Mouse (Mus musculus) pancreas, adult 10 weeks (tissue): ENCODE measurements around the gene Sec16a. TPM values are rescaled to one million over a fixed set of nuclear protein-coding genes. Genes with fewer than 3 reads are reported as not detected.

ENCODE experiments used
- polyA plus RNA-seq: library from polyadenylated mRNA; stranded (reverse); fragments of 350-450 nt; fragmentation: Illumina TruSeq; extraction: RNeasy Lipid Tissue Mini Kit (QIAGEN cat#74804); gene quantifications from one replicate; pipeline ENCODE4 v1.2.3, GENCODE M21; 2015; ENCODE audit warnings: low read depth, low replicate concordance; ENCODE audit not compliant: insufficient read depth

The Sec16a gene
- polyA plus RNA-seq: 18.6 TPM

DNA sequence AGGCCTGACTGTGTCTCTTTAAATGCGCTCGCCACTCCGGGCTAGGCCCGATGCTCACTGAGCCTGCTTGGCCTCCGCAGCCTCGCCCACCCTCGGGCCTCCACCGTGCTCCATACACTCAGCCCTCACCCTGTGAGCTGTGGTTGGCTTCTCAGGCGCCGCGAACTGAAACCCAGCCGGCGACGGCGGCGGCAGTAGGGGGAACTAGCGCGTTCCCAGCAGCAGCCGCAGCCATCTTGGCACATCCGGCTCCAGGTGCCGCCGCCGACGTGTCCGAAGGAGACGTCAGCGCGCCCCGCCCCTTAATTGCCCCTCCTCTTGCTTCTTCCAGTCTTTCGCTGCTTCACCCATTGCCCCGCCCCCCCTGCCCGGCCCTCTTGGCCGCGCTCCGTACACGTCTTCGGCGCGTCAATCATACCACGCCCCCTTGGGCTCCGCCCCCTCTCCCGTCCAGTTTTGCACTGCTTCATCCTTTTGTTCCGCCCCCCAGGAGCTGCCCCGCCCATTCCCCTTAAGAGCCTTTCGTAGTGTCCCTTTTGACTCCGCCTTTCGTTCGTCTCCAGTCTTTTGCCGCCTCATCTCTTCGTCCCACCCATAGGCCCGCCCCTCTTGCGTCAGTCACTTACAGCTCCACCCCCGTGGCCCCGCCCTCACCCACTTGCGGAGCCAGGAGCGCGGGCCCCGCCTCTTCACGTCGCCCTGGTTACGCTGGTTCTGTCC is at the start of gene Sec16a:
Gene Sec16a (minus strand): TSS at position 271 of the 720 bp plus-strand sequence.

DNA sequence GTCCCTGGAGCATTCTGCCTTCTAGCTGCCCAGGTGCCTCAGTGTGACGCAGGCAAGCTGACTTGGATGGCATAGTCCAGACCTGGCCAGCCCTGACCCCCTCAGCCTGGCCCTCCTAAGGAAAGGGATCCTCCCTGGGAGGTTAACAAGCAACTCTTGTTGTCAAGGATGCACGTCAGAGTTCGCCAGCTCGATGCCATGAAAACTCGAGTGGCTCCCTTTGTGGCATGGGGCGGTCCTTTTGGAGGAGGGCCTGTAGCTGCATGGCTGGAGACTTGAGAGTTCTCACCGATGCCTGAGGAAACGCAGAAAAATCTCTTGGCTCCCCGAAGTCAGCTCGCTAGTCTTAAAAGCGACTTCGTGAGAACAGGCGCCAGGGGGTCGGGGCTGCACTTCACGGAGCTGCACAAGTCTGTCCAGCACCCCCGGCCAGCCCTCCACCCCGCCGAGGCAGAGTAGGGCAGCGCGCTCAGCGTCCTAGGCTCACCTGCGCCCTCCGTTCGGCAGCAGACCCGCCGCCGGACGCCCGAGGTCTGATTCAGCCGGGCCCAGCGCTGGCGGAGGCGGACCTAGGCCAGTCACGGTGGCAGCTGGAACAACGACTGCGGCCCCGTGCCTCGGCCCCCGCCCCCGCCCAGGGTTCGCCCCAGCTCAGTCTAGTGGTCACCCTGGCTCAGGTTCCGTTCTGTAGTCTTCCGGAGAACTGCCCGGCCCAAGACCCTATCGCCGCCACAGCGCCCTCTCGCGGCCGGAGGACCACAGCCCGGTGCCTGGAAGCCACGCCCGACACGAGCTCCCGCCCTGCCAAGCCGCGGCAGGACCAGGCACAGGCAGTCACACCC is 36.3 kb downstream of the Sec16a start, which contains the start of gene Inpp5e:
Gene Inpp5e (minus strand): TSS at position 689 of the 842 bp plus-strand sequence.

DNA sequence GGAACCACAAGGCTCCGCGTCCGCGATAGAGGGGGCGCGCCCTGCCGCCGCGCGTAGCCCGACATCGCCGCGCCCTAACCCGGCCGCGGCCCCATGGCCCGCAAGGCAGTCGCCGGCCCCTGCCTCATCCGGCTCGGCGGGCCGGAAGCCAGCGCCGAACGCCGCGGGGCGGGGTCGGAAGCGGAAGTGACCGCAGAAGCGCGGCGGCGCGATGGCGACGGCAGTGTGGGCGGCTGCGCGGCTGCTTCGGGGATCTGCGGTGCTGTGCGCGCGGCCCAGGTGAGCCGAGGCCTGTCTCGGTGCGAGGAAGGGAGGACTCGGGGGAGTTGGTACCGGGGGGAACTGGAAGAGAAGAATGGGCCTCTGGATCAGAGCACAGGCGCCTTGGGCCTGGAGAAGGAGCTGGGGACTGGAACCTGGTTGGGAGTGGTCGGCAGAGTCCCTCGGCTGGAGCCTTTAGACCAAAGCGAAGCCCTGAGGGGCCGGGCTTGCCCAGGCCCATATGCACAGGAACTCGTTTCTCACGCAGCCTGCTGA is 55.8 kb downstream of the Sec16a start, which contains the start of the genes Entr1 and Pmpca:
Gene Entr1 (minus strand): TSS at position 163 of the 537 bp plus-strand sequence.
Gene Pmpca (plus strand): TSS at position 186 of the 537 bp plus-strand sequence.

DNA sequence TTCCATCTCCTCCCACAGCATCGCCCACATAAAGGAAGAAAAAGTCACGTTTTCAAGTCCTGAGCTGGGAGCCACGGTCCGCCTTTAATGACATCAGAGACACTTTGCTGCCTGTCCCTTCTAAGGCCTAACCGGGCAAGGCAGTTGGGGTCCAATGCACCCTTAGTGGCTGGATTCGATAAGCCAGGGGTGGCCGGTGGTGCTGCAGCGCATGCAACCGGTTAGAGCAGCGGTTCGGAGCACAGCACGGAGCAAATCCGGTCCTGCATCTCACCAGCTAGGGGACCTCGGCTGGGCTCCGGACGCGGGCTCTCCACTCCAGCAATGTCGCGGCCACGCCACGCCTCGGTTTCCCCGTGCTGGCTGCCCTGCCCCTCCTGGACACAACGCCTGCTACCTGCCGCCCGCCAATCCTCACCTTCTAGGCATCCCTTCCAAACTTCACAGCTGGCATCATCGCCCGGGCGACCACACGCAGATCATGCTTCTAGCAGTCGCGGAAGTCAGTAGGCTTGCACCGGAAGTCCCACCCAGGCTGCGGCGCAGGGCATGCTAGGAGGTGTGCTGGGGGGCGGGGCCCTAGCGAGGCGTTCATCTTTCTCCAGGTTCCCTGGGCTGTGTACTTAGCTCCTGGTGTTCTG is 64.8 kb downstream of the Sec16a start, which contains the start of gene Snapc4:
Gene Snapc4 (minus strand): TSS at position 523 of the 641 bp plus-strand sequence.

DNA sequence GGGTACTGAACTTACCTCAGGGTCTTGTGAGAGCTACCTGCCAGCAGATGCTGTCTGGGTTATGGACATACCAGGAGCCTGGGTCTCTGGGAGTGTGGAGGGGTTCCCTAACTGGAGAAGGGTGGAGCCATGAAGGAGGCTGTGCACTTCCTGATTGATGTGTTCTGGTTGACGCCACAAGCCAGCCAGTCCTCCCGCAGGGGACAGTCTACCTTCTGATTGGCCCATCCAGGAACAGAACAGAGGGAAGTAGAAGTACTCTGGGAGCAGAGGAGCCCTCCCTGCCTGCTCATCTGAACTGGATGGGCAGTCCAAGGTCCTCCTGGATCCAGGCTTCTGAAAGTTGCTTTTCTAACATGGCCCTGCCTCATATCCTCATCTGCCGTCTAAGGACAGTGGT is 84.2 kb downstream of the Sec16a start, which contains the start of gene Card9:
Gene Card9 (minus strand): TSS at position 147 of the 400 bp plus-strand sequence.

Other genes starting within 250 kb of the Sec16a start
- gene Lhx3, start 236.9 kb downstream of the Sec16a start, polyA plus RNA-seq: 0.55 TPM
- gene Qsox2, start 207.7 kb downstream of the Sec16a start, polyA plus RNA-seq: 15.2 TPM
- 0.30 TPM for gene Ccdc187, start 150.7 kb downstream of the Sec16a start, polyA plus RNA-seq
- gene Gpsm1, start 129.7 kb downstream of the Sec16a start, polyA plus RNA-seq: 23.9 TPM
- gene Dnlz, start 93.1 kb downstream of the Sec16a start, polyA plus RNA-seq: 4.9 TPM
- 1.7 TPM for gene Card9, start 84.3 kb downstream of the Sec16a start, polyA plus RNA-seq
- 22.5 TPM for gene Snapc4, start 64.6 kb downstream of the Sec16a start, polyA plus RNA-seq
- gene Entr1, start 55.9 kb downstream of the Sec16a start, polyA plus RNA-seq: 38.2 TPM
- 14.2 TPM for gene Pmpca, start 55.9 kb downstream of the Sec16a start, polyA plus RNA-seq
- gene Inpp5e, start 36.0 kb downstream of the Sec16a start, polyA plus RNA-seq: 4.4 TPM
- gene Notch1, start 71.4 kb upstream of the Sec16a start, polyA plus RNA-seq: 9.8 TPM
- 141 TPM for gene Egfl7, start 134.8 kb upstream of the Sec16a start, polyA plus RNA-seq
- not detected for gene Gm20532, start 141.4 kb upstream of the Sec16a start, polyA plus RNA-seq
- gene Agpat2, start 159.2 kb upstream of the Sec16a start, polyA plus RNA-seq: 12.9 TPM
- 1.4 TPM for gene Fam69b, start 183.2 kb upstream of the Sec16a start, polyA plus RNA-seq
- not detected for gene Lcn4, start 226.1 kb upstream of the Sec16a start, polyA plus RNA-seq